Mouse (Mus musculus) heart, embryonic 15.5 days (tissue): ENCODE data around the gene Sun2. TPM values are rescaled to one million over a fixed set of nuclear protein-coding genes. Genes with fewer than 3 reads are reported as not detected.
A peak's percentile ranks its signal among the peaks of the same experiment; 100 is the strongest.

Source experiments
- ATAC-seq: fragments of 200-750 bp; cut with Nextera tagmentation; replicated peaks from 2 replicates; pipeline ENCODE4 v1.8.0; 2017; ENCODE audit warnings: low read depth, moderate TSS enrichment; ENCODE audit not compliant: insufficient number of reproducible peaks, insufficient read depth, low FRiP score
- H3K27ac ChIP-seq: fragments of 300-500 bp; sonication (generic); 2 replicates; pipeline ENCODE4 v1.5.1; 2015; ENCODE audit warnings: mild to moderate bottlenecking, inconsistent platforms
- H3K27me3 ChIP-seq: fragments of 300-500 bp; sonication (generic); 2 replicates; pipeline ENCODE4 v1.6.1; 2015; ENCODE audit warnings: inconsistent platforms
- H3K36me3 ChIP-seq: fragments of 300-500 bp; sonication (generic); 2 replicates; pipeline ENCODE4 v1.6.1; 2015; ENCODE audit warnings: mild to moderate bottlenecking, inconsistent platforms
- H3K4me1 ChIP-seq: fragments of 300-500 bp; sonication (generic); replicated peaks from 2 replicates; pipeline ENCODE4 v1.6.1; 2015; ENCODE audit warnings: inconsistent platforms
- H3K4me2 ChIP-seq: fragments of 300-500 bp; sonication (generic); 2 replicates; pipeline ENCODE4 v1.6.1; 2015; ENCODE audit warnings: inconsistent platforms, mild to moderate bottlenecking, moderate library complexity
- H3K4me3 ChIP-seq: fragments of 300-500 bp; sonication (generic); 2 replicates; pipeline ENCODE4 v1.5.1; 2015; ENCODE audit warnings: mild to moderate bottlenecking, inconsistent platforms
- H3K9ac ChIP-seq: fragments of 300-500 bp; sonication (generic); 2 replicates; pipeline ENCODE4 v1.6.1; 2015; ENCODE audit warnings: mild to moderate bottlenecking, inconsistent platforms
- H3K9me3 ChIP-seq: fragments of 300-500 bp; sonication (generic); replicated peaks from 2 replicates; pipeline ENCODE4 v1.6.1; 2016; ENCODE audit warnings: inconsistent platforms
- WGBS: fragments of 180-500 bp; shearing (Covaris S2); methylation state at CpG from one replicate; pipeline ENCODE4 v1.1.7; 2015; ENCODE audit warnings: mixed read lengths; 5-methylcytosine and 5-hydroxymethylcytosine counted together
- polyA plus RNA-seq: library from polyadenylated mRNA; unstranded; fragments of >200 nt; fragmentation: Nextera tagmentation; extraction: Ambion mirVana; gene quantifications from 2 replicates; pipeline ENCODE4 v1.2.1, GENCODE M21; 2015

Gene Sun2
- 4.7 and 6.2 TPM in 2 replicates for polyA plus RNA-seq

DNA sequence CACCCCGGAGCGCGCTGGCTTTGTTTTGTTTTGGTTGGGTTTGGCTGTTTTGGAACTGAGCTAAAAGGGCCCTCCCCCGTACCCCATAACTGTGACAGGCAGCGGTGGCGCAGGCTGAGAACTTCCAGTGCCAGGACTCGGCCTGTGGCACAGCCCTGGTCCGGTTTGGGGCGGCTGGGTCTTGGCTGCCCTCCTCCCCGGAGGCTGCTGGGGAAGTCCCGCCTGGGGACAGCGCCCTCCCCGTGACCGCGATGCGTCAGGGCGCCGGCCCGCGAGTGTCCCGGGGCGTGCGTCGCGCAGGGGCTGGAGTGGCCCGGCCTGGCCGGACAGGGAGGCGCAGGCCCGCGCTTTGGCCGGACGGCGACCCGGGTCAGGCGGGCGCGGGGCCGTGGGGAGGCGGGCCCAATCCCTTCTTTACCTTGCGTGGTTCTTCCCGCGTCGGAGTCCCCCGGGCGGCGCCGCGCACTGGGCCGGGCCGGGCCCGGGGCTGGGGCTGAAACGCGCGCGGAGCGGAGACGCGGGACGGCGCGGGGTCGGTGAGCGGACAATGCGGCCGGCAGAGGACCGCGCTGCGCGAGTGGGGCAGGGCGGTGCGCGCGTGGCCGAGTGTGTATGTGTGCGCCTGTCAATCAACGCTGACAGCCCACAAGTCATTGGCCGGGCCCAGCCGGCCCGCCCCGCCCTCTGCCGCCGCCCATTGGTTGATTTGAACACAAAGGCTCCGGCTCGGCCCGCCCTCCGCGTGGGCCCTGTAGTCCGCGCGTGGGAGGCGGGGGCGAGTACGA is at the start of gene Sun2:
Gene Sun2 (minus strand): TSS at position 616 of the 785 bp plus-strand sequence.
- Histone ChIP-seq H3K9me3 (no peaks in the 10 kb centered on the region), H3K27me3 (no peaks in the 10 kb centered on the region), H3K4me2 (peak within 1 kb of the TSS; percentile 90), H3K9ac (peak within 1 kb of the TSS; percentile 90), H3K4me1 (peaks cover 43% of the 10 kb centered on the region), H3K36me3 (peaks cover 23% of the 10 kb centered on the region), H3K4me3 (peak within 1 kb of the TSS; percentile 93), H3K27ac (peak within 1 kb of the TSS; percentile 88)
- ATAC-seq: peak; percentile 89
- under 1% methylated on average over 87 of the region's 93 CpGs for WGBS

DNA sequence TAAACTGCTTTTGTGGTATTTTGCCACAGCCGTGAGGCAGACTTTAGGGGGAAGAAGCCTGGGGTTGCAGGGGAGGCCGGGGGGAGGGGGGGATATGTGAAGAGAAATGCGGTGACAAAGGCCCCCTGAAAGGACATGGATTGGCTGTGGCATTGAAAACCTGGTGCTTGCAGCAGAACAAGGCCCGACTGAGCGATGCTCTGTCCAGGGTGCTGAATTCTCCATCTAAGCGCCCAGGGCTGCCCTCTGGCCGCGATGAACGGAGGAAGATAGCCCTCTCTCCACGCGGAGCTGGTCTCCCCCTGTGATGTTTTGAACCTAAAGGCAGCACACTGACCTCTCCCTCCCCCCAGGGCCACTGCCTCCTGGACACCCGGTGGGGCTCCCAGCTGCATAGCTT is 49.2 kb upstream of the Sun2 start:
- no peak overlapping the region for H3K4me3 ChIP-seq
- H3K4me2 ChIP-seq: no peak overlapping the region
- no peaks in the 10 kb centered on the region for H3K9me3 ChIP-seq
- H3K27me3 ChIP-seq: peaks cover 61% of the 10 kb centered on the region
- H3K36me3 ChIP-seq: no peaks in the 10 kb centered on the region
- H3K27ac ChIP-seq: no peak overlapping the region
- H3K4me1 ChIP-seq: no peaks in the 10 kb centered on the region
- no peak for ATAC-seq
- H3K9ac ChIP-seq: no peak overlapping the region
- WGBS: under 1% methylated on average over 11 of the region's 12 CpGs

DNA sequence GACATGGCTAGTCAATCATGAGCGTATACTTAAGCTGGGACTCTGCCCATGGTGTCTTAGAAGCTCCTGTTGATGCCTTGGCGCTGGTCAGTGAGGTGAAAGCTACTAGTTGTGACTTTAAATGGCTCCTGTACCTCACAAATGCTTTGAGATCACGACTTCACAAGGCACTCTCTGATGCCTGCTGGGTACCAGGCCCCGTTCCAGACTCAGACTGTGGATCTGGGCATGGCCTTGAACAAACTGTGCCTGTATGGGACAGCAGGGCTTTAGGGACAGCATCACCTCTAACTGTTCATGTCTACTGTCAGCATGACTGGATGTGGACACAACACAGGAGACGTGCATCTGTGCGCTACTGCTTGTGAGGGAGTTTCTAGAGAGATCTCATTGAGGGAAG is 48.6 kb upstream of the Sun2 start:
- Histone ChIP-seq H3K9ac (no peak overlapping the region), H3K9me3 (no peaks in the 10 kb centered on the region), H3K4me1 (no peaks in the 10 kb centered on the region), H3K27me3 (peaks cover 63% of the 10 kb centered on the region), H3K36me3 (no peaks in the 10 kb centered on the region), H3K27ac (no peak overlapping the region), H3K4me2 (no peak overlapping the region), H3K4me3 (no peak overlapping the region)
- no peak for ATAC-seq
- 78% methylated on average over 6 of the region's 6 CpGs for WGBS

- H3K27ac ChIP-seq: no peak overlapping the region
- no peak for ATAC-seq
- H3K4me2 ChIP-seq: no peak overlapping the region
- no peak overlapping the region for H3K4me3 ChIP-seq
- H3K27me3 ChIP-seq: peaks cover 56% of the 10 kb centered on the region
- H3K9ac ChIP-seq: no peak overlapping the region
- WGBS: 33% methylated on average over 8 of the region's 8 CpGs
- no peaks in the 10 kb centered on the region for H3K36me3 ChIP-seq
- H3K4me1 ChIP-seq: no peaks in the 10 kb centered on the region
- H3K9me3 ChIP-seq: no peaks in the 10 kb centered on the region
Measured at GRCm38 (mm10) chr15:79790111-79790510, 47.8 kb upstream of the Sun2 start.

DNA sequence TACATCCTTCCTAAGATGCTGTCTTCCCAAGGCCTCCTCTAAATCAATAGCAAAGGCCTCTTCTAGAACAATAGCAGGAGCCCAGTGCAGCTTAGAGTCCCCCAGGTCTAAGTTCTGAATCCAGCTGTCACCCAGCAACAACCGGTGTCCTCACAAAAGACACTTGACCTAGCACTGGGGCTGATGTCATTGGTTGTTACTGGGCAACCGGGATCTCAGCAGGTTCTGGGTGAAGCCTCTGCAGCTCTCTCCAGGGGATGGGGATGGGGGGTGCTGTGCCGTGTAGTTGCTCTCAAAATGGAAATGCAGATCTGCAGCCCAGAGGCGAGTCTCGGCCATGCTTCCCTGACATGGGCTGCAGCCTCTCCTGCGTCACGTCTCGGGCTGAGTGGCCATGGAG is 45.5 kb upstream of the Sun2 start:
- no peak for ATAC-seq
- Histone ChIP-seq H3K9ac (no peak overlapping the region), H3K27ac (no peak overlapping the region), H3K4me3 (no peak overlapping the region), H3K9me3 (no peaks in the 10 kb centered on the region), H3K4me2 (no peak overlapping the region), H3K27me3 (peaks cover 38% of the 10 kb centered on the region), H3K4me1 (no peaks in the 10 kb centered on the region), H3K36me3 (no peaks in the 10 kb centered on the region)
- 51% methylated on average over 8 of the region's 8 CpGs for WGBS

DNA sequence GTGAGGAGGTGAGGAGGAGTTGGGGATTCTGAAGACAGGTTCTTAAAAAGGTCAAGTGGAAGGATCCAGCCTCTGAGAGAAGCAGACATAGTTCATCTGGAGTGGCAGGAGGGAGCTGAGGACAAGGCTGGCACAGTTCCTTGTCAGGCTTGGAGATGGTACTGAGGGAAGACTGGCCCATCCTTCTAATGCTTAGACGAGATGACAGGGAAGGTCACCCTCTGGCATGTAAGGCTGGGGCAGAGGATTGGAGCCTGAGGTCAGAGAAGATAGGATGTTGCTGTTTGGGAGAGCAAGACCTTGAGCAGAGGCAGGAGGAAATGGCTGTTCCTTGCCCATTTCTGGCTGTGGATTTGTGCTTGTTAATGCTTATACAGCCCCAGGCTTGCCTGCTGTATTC is 42.7 kb upstream of the Sun2 start:
- H3K9me3 ChIP-seq: no peaks in the 10 kb centered on the region
- peaks cover 29% of the 10 kb centered on the region for H3K27me3 ChIP-seq
- H3K36me3 ChIP-seq: no peaks in the 10 kb centered on the region
- 37% methylated on average over 1 of the region's 1 CpGs for whole genome bisulfite sequencing
- no peaks in the 10 kb centered on the region for H3K4me1 ChIP-seq
- H3K4me3 ChIP-seq: no peak overlapping the region
- ATAC-seq: no peak
- H3K4me2 ChIP-seq: no peak overlapping the region
- no peak overlapping the region for H3K27ac ChIP-seq
- H3K9ac ChIP-seq: no peak overlapping the region

DNA sequence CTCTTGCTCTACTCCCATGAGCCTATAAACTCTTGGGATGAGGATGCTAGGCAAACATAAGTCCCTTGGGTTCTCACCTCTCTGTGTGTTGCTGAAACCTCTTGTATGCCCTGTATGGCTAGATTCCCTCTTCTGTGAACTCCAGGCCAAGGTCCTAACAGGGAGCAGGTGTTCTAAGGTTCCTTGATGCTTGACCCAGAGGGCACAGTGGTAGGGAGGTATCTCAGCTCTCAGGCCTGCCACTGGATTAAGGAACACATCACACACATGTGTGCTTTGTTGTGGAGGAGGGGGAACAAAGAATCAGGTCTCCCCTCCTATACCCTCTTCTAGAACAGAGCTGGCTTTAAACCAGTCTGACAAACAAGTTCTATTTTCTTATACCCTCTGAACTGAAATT is 35.4 kb upstream of the Sun2 start, which contains the start of gene Dnal4:
Gene Dnal4 (minus strand): TSS at position 101 of the 400 bp plus-strand sequence.
- Histone ChIP-seq H3K4me2 (no peak within 1 kb of the TSS), H3K4me3 (no peak within 1 kb of the TSS), H3K27me3 (peaks cover 7% of the 10 kb centered on the region; the same call in 1 of the 2 replicates), H3K36me3 (no peaks in the 10 kb centered on the region), H3K9me3 (no peaks in the 10 kb centered on the region), H3K4me1 (peaks cover 12% of the 10 kb centered on the region), H3K9ac (no peak within 1 kb of the TSS), H3K27ac (no peak within 1 kb of the TSS)
- ATAC-seq: no peak

DNA sequence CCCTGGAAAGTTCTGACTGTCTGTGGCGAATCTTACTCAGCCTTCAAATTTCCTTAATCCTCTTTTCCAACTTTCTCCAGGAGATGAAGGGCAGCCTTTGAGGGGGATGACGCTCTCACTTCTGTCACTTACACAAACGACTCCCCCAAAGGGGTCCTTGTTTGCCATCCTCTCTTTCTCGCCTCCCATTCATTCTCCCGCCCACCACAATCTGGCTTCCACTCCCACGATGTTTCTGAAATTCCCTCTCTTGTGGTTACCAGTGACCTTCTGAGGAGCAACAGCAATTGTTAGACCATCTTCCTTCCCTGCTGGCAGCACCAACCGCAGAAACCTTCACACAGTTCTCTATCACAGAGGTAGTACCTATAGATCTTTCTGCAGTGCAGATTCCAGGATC is 33.3 kb upstream of the Sun2 start:
- Histone ChIP-seq H3K27ac (no peak overlapping the region), H3K9ac (no peak overlapping the region), H3K27me3 (no peaks in the 10 kb centered on the region), H3K4me1 (peaks cover 21% of the 10 kb centered on the region), H3K4me2 (no peak overlapping the region), H3K9me3 (no peaks in the 10 kb centered on the region), H3K36me3 (no peaks in the 10 kb centered on the region), H3K4me3 (no peak overlapping the region)
- no peak for ATAC-seq
- WGBS: 49% methylated on average over 7 of the region's 7 CpGs

GRCm38 (mm10) chr15:79774117-79775027 is 32.0 kb upstream of the Sun2 start:
- Histone ChIP-seq H3K4me1 (peaks cover 31% of the 10 kb centered on the region), H3K9ac (peak overlapping the region; percentile 72), H3K27ac (peak overlapping the region; percentile 66), H3K9me3 (no peaks in the 10 kb centered on the region), H3K4me2 (peak overlapping the region; percentile 83), H3K4me3 (peak overlapping the region; percentile 72), H3K27me3 (no peaks in the 10 kb centered on the region), H3K36me3 (no peaks in the 10 kb centered on the region)
- under 1% methylated on average over 50 of the region's 50 CpGs for WGBS
- ATAC-seq: peak; percentile 98

DNA sequence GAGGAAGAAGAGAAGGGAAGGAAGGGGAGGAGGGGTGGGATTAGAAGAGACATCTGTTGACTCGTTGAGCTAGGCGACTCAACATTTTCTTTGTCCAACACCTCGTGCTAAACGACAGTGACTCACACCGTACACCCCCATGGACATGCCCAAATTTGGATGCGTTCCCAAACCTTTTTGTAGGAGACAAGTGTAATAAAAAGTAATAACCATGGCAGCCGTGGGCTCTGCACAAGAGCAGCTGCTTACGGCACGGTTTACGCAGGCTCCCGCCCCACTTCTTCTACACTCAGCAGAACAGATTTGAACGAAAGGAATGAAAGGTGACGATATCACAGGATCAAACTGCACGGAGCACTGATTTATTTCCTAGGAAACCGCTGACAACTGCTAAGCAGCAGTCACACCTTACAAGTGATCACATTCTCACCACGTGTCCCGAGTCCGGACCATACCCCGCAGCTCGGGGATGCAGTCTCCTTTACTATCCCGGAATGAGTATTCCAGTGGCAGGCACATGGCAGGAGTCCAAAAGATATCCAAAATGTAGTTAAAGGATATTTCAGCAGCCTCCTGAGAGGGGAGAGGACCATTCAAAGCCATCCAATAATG is 28.4 kb upstream of the Sun2 start:
- no peaks in the 10 kb centered on the region for H3K36me3 ChIP-seq
- no peak overlapping the region for H3K4me2 ChIP-seq
- H3K27me3 ChIP-seq: no peaks in the 10 kb centered on the region
- H3K9ac ChIP-seq: no peak overlapping the region
- no peak for ATAC-seq
- H3K4me3 ChIP-seq: no peak overlapping the region
- no peaks in the 10 kb centered on the region for H3K9me3 ChIP-seq
- H3K27ac ChIP-seq: no peak overlapping the region
- WGBS: 50% methylated on average over 21 of the region's 21 CpGs
- peaks cover 68% of the 10 kb centered on the region for H3K4me1 ChIP-seq

GRCm38 (mm10) chr15:79768302-79768701 is 26.0 kb upstream of the Sun2 start:
- Histone ChIP-seq H3K4me3 (no peak overlapping the region), H3K27ac (no peak overlapping the region; the same call in 1 of the 2 replicates), H3K27me3 (no peaks in the 10 kb centered on the region), H3K9me3 (no peaks in the 10 kb centered on the region), H3K36me3 (0 out of 2 replicates have a peak, but pooled peaks cover under 1% of the 10 kb centered on the region), H3K4me2 (no peak overlapping the region), H3K9ac (no peak overlapping the region; the same call in 1 of the 2 replicates), H3K4me1 (peaks cover 69% of the 10 kb centered on the region)
- ATAC-seq: no peak
- WGBS: 50% methylated on average over 6 of the region's 6 CpGs
